Mouse (Mus musculus): Measurements from ENCODE around the gene Dnajc13. TPM values are rescaled to one million over a fixed set of nuclear protein-coding genes. Genes with fewer than 3 reads are reported as not detected.

Dnajc13 gene
- polyA plus RNA-seq, 1 experiment from 2014 or later, result 37.9 TPM

- no peak for DNase-seq (ENCODE audit: low spot score)
Measured at GRCm38 (mm10) chr9:104256085-104256484, 6.6 kb downstream of the Dnajc13 start.

GRCm38 (mm10) chr9:104254408-104255180, 8.1 kb downstream of the Dnajc13 start:
- no peak for DNase-seq (ENCODE audit: low spot score)

GRCm38 (mm10) chr9:104252637-104253036, 10.1 kb downstream of the Dnajc13 start:
- no peak for DNase-seq (ENCODE audit: low spot score)

- DNase-seq (ENCODE audit: low spot score), result no peak
Measured at GRCm38 (mm10) chr9:104251687-104252086, 11.0 kb downstream of the Dnajc13 start.

- DNase-seq (ENCODE audit: low spot score), result no peak
Measured at GRCm38 (mm10) chr9:104251111-104251510, 11.6 kb downstream of the Dnajc13 start.

GRCm38 (mm10) chr9:104247307-104247987, 15.3 kb downstream of the Dnajc13 start:
- peak; percentile 13 for DNase-seq (ENCODE audit: low spot score)

- peak; percentile 84 for DNase-seq (ENCODE audit: low spot score)
Measured at GRCm38 (mm10) chr9:104243799-104244466, 18.8 kb downstream of the Dnajc13 start.

- DNase-seq (ENCODE audit: low spot score), result no peak
Measured at GRCm38 (mm10) chr9:104240146-104240545, 22.6 kb downstream of the Dnajc13 start.

GRCm38 (mm10) chr9:104239076-104239475, 23.7 kb downstream of the Dnajc13 start:
- no peak for DNase-seq (ENCODE audit: low spot score)

- no peak for DNase-seq (ENCODE audit: low spot score)
Measured at GRCm38 (mm10) chr9:104236256-104236930, 26.3 kb downstream of the Dnajc13 start.

- no peak for DNase-seq (ENCODE audit: low spot score)
Measured at GRCm38 (mm10) chr9:104235751-104236150, 27.0 kb downstream of the Dnajc13 start.

GRCm38 (mm10) chr9:104233815-104234214, 28.9 kb downstream of the Dnajc13 start:
- DNase-seq (ENCODE audit: low spot score), result no peak

GRCm38 (mm10) chr9:104233060-104233459, 29.7 kb downstream of the Dnajc13 start:
- no peak for DNase-seq (ENCODE audit: low spot score)

GRCm38 (mm10) chr9:104232004-104232403, 30.7 kb downstream of the Dnajc13 start:
- no peak for DNase-seq (ENCODE audit: low spot score)

- DNase-seq (ENCODE audit: low spot score), result no peak
Measured at GRCm38 (mm10) chr9:104211402-104211801, 51.3 kb downstream of the Dnajc13 start.

- peak; percentile 72 for DNase-seq (ENCODE audit: low spot score)
Measured at GRCm38 (mm10) chr9:104203851-104204250, 58.9 kb downstream of the Dnajc13 start.

- no peak for DNase-seq (ENCODE audit: low spot score)
Measured at GRCm38 (mm10) chr9:104194528-104194927, 68.2 kb downstream of the Dnajc13 start.

- no peak for DNase-seq (ENCODE audit: low spot score)
Measured at GRCm38 (mm10) chr9:104193900-104194299, 68.8 kb downstream of the Dnajc13 start.

GRCm38 (mm10) chr9:104193327-104193726, 69.4 kb downstream of the Dnajc13 start:
- no peak for DNase-seq (ENCODE audit: low spot score)

GRCm38 (mm10) chr9:104192513-104192912, 70.2 kb downstream of the Dnajc13 start:
- DNase-seq (ENCODE audit: low spot score), result no peak

GRCm38 (mm10) chr9:104189657-104190056, 73.1 kb downstream of the Dnajc13 start:
- no peak for DNase-seq (ENCODE audit: low spot score)

GRCm38 (mm10) chr9:104188704-104189103, 74.0 kb downstream of the Dnajc13 start:
- DNase-seq (ENCODE audit: low spot score), result no peak

All from thymus, postnatal 0 days (tissue).